Mouse (Mus musculus) adrenal gland, postnatal 25 days (tissue): Measurements from ENCODE around the gene Lrg1. TPM values are rescaled to one million over a fixed set of nuclear protein-coding genes. Genes with fewer than 3 reads are reported as not detected.
A peak's percentile ranks its signal among the peaks of the same experiment; 100 is the strongest.

Experiments used
- DNase-seq: peaks from one replicate; pipeline ENCODE4 v3.0.0; 2021; ENCODE audit warnings: mixed read lengths
- total RNA-seq: library from RNA; stranded (reverse); gene quantifications from 2 replicates; pipeline ENCODE4 v1.2.3, GENCODE M21; 2021

The Lrg1 gene
- total RNA-seq, 1 experiment from 2014 or later, result 15.1 TPM

DNA sequence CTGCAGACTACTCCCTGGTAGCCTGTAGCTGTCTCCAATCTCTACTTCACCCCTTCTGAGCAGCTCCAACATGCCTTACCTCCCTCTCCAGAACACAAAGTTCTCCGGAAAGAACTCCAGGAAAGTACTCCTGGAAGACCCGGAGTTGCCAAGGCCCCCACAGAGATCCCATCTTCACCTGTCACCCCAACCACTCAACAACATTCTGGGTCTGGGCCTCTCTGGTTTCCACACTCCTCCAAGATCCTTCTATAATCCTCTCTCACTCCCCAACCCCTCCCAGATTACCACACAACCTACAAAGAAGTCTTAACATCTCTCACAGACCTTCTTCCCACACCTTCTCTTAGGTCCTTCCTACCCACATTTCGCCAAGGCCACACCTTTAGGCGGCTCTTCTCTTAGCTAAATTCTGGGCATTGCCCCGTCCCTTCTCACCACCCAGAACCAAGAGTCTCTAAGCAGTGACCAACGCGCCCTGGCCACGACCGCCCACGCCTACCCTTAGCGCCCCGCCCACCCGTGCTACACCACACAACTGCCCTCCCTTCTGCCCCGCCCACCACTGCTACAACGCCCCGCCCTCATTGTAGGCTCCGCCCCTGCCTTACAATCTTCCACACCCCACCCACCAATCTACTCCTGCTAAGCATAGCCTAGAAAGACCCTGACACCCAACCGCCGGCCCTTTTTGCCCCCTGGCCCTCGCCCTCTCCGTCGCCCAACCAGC lies 47.5 kb downstream of the Lrg1 start:
- peak; percentile 90 for DNase-seq

DNA sequence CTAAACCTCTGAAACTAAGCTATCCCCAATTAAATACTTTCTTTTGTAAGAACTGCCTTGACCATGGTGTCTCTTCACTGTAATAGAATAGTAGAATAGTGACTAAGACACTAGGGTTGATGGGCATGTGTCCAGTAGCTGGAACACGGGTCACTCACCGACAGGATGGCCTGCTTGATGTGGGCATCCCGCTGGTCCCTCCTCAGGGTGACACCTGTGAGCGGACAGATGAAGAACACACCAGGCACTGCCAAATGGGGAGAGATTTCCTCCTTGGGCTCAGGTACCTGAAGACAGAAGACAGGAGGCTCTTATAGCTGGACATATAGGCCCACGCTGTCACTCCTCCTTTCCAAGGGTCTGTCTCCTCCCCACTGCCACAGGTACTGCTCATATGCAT lies 49.6 kb downstream of the Lrg1 start:
- no peak for DNase-seq

DNA sequence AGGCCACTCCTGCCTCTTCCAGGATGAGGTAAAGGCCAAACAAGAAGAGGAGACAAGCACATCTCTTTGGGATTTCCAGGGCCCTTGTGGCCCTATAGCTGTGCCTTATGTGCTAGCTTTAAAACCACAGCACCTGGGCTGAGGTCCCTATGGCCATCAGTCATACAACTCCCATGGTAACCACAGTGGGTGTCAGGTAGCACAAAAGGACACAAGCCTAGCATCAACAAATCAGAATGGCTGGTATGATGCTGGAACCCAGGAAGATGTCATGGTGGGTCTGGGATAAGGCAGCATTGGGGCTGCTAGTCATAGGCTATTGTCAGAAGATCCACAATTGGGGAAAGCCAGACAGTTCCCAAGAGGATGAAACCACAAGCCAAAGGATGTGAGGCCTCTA lies 50.7 kb downstream of the Lrg1 start:
- no peak for DNase-seq

Other genes with a start within 250 kb of the Lrg1 start
- 8.8 TPM in 2 replicates for gene Zfp119a, start 243.1 kb downstream of the Lrg1 start, total RNA-seq
- gene Zfp959, start 229.9 kb downstream of the Lrg1 start, total RNA-seq, result 5.7 and 5.9 TPM in 2 replicates
- 3.3 and 4.6 TPM in 2 replicates for gene Zfp119b, start 172.5 kb downstream of the Lrg1 start, total RNA-seq
- 0.27 and 0.81 TPM in 2 replicates for gene Ebi3, start 169.4 kb downstream of the Lrg1 start, total RNA-seq
- 21.2 and 27.5 TPM in 2 replicates for gene Yju2, start 162.9 kb downstream of the Lrg1 start, total RNA-seq
- 1.4 and 2.2 TPM in 2 replicates for gene Shd, start 151.5 kb downstream of the Lrg1 start, total RNA-seq
- gene Fsd1, start 135.5 kb downstream of the Lrg1 start, total RNA-seq, result 1.5 and 2.2 TPM in 2 replicates
- gene Stap2, start 116.4 kb downstream of the Lrg1 start, total RNA-seq, result 7.7 and 8.3 TPM in 2 replicates
- gene Mpnd, start 116.3 kb downstream of the Lrg1 start, total RNA-seq, result 119 and 129 TPM in 2 replicates
- gene Sh3gl1, start 85.4 kb downstream of the Lrg1 start, total RNA-seq, result 51.5 and 57.1 TPM in 2 replicates
- gene Chaf1a, start 81.6 kb downstream of the Lrg1 start, total RNA-seq, result 8.2 and 9.8 TPM in 2 replicates
- 81.2 and 96.8 TPM in 2 replicates for gene Ubxn6, start 47.0 kb downstream of the Lrg1 start, total RNA-seq
- gene Hdgfl2, start 42.4 kb downstream of the Lrg1 start, total RNA-seq, result 72.5 and 83.1 TPM in 2 replicates
- gene Plin4, start 12.2 kb downstream of the Lrg1 start, total RNA-seq, result 71.4 and 76.3 TPM in 2 replicates
- 55.3 and 57.4 TPM in 2 replicates for gene Plin5, start 4.4 kb downstream of the Lrg1 start, total RNA-seq
- gene Sema6b, start 18.3 kb upstream of the Lrg1 start, total RNA-seq, result 6.9 and 10.4 TPM in 2 replicates
- 6.2 and 7.7 TPM in 2 replicates for gene Tnfaip8l1, start 40.5 kb upstream of the Lrg1 start, total RNA-seq
- gene Mydgf, start 61.9 kb upstream of the Lrg1 start, total RNA-seq, result 60.4 TPM in 2 replicates
- gene Dpp9, start 96.9 kb upstream of the Lrg1 start, total RNA-seq, result 40.4 and 41.3 TPM in 2 replicates
- gene Fem1a, start 134.8 kb upstream of the Lrg1 start, total RNA-seq, result 30.0 and 32.0 TPM in 2 replicates
- gene Ticam1, start 154.8 kb upstream of the Lrg1 start, total RNA-seq, result 25.1 and 28.8 TPM in 2 replicates
- gene Plin3, start 170.9 kb upstream of the Lrg1 start, total RNA-seq, result 59.7 and 102 TPM in 2 replicates
- gene Arrdc5, start 178.3 kb upstream of the Lrg1 start, total RNA-seq, result not detected in 2 replicates
- gene Uhrf1, start 181.3 kb upstream of the Lrg1 start, total RNA-seq, result 14.1 and 14.8 TPM in 2 replicates
- gene Kdm4b, start 204.1 kb upstream of the Lrg1 start, total RNA-seq, result 38.1 and 52.4 TPM in 2 replicates